Mouse (Mus musculus): Measurements from ENCODE around the gene Nsg1.

DNA sequence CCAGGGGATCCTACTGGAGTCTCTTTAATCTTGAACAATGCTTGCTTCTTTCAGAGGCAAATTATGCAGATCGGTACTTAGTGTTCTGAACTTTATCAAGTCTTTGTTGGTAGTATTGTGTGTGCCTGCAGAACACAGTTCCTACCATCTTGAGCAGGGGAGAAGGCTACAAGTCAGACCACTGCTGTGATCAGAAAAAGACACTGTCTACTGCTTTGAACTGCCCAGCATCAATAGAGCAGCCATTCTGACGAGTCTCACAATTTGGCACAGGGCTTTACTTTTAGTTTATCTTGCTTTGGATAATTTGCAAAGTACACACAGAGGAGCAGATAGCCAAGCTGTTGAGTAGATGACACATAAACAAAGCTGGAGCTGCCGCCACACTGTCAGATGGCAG lies 69.1 kb downstream of the Nsg1 start:
- no peak for TF ChIP-seq CTCF (IDR thresholded peaks at IDR 0.05; ENCODE audit: borderline replicate concordance, insufficient read depth, low read depth, low read length)
- no peak for TF ChIP-seq POLR2A (IDR thresholded peaks at IDR 0.05; ENCODE audit: borderline replicate concordance, insufficient read depth, low read length)

Data from cerebellum, adult 2 months (tissue).